Mouse (Mus musculus): ENCODE results near the gene Gm10251.
A peak's percentile ranks its signal among the peaks of the same experiment; 100 is the strongest.
"Not testable (repeated sequence)": the region's sequence is repeated elsewhere in the genome, so short reads cannot be mapped to it uniquely, and the experiment has no call there.

Gm10251 gene

DNA sequence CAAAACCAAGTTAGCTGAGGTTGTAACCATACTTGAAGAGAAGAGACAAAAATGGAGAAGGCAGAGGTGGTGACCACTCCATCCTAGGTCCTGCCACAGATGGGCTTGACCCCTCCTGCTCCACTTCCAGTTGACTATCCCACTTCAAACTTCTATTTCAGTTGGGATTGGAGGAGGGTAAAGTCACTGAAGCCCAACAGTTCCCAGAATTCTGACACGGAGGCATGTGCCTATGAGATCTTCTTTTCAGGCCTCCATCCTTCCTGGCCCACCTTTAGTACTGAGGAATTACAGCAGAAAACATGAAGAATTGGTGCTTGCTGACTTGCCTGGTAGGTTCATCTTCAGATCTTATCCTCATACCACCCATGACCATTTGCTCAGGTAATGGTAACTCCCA, at the start of gene Gm10251:
Gm10251 (minus strand) TSS at position 101 of the 400 bp plus-strand sequence.
- not testable (repeated sequence) for DNase-seq (ENCODE audit: low spot score)

DNA sequence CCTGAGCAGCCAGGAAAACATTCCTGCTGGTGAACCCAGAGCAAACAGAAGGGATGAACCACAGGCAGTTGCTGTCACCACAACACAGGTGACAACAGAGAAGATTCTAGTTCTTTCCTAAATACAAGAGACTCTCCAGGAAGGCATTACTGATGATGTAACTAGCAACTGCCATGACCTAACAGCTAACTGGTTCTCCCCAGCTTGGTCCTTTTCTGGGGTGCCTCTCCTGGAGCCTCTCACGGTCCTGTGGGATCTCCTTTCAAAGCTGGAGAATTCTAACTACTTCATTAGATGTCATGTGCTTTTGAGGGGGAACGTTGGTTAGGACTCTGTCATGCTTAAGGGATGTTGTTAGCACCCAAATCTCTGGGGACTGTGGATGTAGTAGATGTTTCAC, 36.2 kb upstream of the Gm10251 start, which contains the start of gene Gm8050:
Gm8050 (minus strand) TSS at position 101 of the 400 bp plus-strand sequence.
- DNase-seq (ENCODE audit: low spot score), result not testable (repeated sequence)

DNA sequence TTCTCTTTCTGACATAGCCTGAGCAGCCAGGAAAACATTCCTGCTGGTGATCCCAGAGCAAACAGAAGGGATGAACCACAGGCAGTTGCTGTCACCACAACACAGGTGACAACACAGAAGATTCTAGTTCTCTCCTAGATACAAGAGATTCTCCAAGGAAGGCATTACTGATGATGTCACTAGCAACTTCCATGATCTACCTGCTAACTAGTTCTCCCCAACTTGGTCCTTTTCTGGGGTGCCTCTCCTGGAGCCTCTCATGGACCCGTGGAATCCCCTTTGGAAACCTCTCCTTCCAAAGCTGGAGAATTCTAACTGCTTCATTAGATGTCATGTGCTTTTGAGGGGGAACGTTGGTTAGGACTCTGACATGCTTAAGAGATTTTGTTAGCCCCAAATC, 61.7 kb downstream of the Gm10251 start, which contains the start of gene Gm3460:
Gm3460 (minus strand) TSS at position 101 of the 400 bp plus-strand sequence.
- DNase-seq (ENCODE audit: low spot score), result not testable (repeated sequence)

DNA sequence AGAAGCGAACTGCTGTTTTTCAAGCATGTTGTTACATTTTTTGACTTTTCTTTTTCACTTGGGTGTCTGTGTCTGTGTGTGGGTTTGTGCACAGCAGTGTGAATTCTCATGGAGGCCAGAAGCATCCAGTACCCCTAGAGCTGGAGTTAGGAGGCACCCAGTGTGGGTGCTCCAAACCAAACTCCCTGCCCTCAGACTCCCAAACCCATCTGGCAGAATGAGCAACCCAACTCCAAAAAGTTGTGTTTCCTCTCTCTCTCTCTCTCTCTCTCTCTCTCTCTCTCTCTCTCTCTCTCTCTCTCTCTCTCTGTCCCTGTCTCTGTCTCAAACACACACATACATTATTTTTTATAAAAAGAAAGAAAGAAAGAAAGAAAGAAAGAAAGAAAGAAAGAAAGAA, 77.5 kb downstream of the Gm10251 start:
- DNase-seq (ENCODE audit: low spot score), result peak; percentile 4

DNA sequence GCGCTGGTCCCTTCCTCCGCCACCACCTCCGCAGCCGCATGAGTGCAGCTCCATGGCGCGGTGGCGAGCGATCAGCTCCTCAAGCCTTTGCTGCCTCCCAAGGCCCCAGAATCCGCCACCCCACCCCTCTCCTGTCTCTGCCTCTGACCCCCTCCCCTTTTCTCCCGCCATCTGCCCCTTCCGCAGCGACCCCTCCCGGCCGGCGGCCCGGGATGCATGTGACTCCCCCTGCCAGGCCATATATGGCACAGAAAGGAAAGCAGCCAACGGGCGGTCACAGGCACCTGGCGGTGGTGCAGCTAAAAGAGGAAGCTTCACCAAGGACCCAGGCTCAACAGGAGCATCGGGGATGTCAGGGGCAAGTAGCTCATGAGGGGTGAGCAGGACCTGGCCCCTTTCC, 79.0 kb downstream of the Gm10251 start:
- DNase-seq (ENCODE audit: low spot score), result peak; percentile 4

DNA sequence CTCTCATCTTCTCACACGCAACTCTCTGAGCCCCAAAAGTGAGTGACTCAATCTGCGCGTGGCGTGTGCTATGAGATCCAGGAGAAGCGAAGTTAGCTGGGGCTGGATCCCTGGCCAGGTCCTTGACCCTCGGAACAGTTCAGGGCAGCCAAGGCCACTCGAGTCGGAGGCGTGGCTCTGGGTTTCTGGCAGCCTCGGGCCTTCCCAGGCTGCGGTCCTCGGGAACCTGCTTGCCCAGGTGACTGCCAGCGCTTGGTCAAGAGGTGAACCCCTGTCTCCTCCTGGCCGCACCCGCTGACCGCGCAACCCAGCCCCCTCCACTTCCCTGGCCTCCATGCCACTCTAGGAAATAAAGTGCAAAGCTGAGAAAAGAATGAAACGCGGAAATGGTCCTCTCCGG, 79.4 kb downstream of the Gm10251 start:
- DNase-seq (ENCODE audit: low spot score), result peak; percentile 1

DNA sequence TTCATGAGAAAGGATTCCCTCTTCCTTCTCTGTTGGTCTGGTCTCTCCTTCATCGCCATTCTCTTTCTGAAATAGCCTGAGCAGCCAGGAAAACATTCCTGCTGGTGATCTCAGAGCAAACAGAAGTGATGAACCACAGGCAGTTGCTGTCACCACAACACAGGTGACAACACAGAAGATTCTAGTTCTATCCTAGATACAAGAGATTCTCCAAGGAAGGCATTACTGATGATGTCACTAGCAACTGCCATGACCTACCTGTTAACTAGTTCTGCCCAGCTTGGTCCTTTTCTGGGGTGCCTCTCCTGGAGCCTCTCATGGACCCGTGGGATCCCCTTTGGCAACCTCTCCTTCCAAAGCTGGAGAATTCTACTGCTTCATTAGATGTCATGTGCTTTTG, 93.5 kb downstream of the Gm10251 start, which contains the start of gene Gm3629:
Gm3629 (minus strand) TSS at position 101 of the 400 bp plus-strand sequence.
- not testable (repeated sequence) for DNase-seq (ENCODE audit: low spot score)

All from layer of hippocampus, adult 11-12 months (tissue).